Mouse (Mus musculus) urinary bladder, postnatal 25 days (tissue): Measurements from ENCODE around the gene Agmo.

Experiments
- DNase-seq: peaks from one replicate; pipeline ENCODE4 v3.0.0; 2022; ENCODE audit warnings: low spot score

Agmo gene

GRCm38 (mm10) chr12:37241566-37242021 lies at the start of gene Agmo:
Agmo (plus strand) TSS chr12:37241641.
- peak; percentile 9 for DNase-seq

- no peak for DNase-seq
Observed at GRCm38 (mm10) chr12:37231119-37231518, 10.3 kb upstream of the Agmo start.

DNA sequence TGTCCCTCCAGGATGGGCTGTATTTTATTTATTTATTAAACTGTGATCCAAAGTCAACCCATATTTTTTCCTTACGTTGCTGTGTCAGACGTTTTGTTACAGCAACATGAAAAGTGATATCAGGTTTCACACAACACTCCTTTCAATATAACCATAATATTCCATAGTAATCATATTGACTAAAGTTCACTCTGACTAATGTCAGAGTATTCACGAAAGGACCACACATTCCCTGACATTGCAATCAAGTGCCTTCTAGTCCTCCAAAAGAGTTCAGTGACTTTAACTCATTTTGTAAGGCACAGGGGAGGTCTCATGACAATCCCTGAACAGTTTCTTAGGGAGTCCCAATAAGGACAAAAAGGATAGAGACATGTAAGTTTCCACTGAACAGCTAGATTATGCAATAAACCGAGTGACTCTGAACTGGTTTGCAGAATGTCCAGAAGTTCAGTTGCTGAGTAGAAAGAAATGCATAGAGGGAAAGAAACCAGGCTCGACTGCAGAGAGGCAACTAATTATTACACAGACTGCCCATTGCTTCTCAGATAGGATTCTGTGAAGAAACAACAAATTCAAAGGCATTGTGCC lies 371 bp upstream of the Agmo start:
- DNase-seq, result no peak

- no peak for DNase-seq
Observed at GRCm38 (mm10) chr12:37242484-37242883, 1.0 kb downstream of the Agmo start.

DNA sequence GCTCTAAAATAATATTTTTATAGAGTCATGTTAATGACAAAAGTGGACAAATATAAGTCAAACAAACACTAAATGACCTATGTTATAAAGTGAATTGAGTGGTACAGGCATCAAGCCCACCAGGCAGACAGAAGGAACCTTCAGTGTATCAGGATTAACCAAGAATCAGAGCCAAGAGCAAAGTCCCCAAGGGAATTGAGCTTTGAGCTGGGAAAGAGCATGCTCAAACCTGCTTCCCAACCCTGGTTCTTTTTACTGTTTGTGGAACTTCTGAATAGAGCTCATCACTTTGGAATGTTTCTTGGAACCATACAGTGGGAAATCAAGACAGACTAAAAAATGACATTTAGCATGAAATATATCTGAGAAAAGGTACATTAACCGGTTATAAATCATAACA lies 3.4 kb downstream of the Agmo start:
- no peak for DNase-seq

GRCm38 (mm10) chr12:37251688-37252087 lies 10.2 kb downstream of the Agmo start:
- no peak for DNase-seq

- no peak for DNase-seq
Observed at GRCm38 (mm10) chr12:37257099-37257498, 15.7 kb downstream of the Agmo start.

DNA sequence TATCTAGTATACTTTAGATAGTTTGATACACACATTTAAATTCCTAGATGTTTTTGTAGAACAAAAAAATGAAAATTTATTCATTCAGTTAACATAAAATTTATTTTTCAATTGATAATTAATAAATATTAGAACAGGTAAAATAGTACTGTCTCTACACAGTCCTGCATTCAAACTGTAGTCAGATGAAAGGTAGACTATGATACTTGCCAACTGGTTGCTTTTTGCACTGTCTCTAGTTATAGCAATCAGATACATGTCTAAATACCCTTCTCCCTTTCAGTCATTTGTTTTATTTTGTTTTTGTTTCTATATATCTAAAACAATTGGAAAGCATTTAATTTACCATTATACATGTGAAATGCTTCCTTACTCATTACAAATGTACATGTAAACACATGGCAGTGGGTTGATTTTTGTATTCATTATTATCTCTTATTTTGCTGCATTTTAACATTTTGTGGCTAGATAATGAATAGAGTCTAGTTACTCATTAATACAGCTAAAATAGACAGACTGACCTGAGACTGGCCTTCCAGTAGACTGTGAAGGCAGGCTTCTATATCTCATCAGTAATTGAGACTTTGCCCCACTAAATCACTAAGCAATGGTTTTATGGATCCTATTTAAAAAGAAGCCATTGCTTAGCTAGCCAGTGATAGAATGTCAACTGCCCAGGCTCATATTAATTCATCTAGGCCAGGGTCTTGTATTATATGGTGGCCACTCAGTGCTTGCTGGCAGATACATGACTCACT lies 18.5 kb downstream of the Agmo start:
- no peak for DNase-seq

- no peak for DNase-seq
Observed at GRCm38 (mm10) chr12:37263685-37264084, 22.2 kb downstream of the Agmo start.

DNA sequence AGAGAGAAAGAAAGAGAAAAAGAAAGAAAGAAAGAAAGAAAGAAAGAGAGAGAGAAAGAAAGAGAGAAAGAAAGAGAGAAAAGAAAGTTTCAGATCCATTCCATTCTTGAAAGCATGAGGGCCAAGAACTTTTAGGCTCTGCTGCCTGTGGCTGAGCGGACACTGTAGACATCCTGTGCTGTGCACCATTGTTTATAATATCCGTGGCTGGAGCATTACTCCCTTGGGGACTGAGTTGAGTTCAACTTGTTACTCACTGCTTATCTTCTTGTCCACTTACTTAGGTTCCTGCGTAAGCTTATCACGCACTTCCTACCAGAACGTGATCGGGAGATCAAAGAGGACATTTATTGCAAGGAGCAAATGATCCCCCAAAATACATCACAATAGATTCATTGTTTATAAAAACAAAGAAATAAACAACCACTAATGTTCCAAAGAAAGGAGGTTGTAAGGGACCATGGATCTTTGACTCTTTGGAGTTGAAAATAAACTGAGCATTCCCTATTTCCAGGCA lies 27.3 kb downstream of the Agmo start:
- no peak for DNase-seq

- DNase-seq, result no peak
Observed at GRCm38 (mm10) chr12:37272660-37273059, 31.2 kb downstream of the Agmo start.

DNA sequence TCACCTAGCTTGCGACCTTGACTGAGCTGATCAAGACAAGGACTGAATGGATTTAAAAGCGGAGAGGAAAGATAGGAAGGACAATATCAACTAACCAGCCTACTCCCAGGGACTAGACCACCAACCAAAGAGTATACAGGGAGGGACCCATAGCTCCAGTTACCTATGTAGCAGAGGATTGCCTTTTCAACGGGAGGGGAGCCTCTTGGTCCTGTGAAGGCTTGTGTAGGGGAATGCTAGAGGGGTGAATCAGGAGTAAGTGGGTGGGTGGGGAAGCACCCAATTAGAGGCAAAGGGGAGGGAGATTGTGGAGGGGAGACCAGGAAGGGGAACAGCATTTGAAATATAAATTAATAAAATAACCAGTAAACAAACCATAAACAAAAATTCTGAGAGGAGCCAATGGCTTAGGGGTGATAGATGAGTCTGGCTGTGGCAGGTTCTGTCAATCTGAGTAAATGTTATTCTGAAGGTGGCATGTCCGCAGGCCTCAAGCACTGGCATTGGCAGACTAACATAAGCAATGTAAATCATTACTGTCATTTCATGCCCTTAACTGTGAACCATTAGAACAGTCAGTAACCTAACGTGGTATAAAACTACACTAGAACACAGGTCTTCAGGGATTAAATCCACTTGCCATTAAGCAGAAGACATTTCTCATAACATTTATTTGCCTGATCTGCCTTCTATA lies 32.7 kb downstream of the Agmo start:
- DNase-seq, result no peak

DNA sequence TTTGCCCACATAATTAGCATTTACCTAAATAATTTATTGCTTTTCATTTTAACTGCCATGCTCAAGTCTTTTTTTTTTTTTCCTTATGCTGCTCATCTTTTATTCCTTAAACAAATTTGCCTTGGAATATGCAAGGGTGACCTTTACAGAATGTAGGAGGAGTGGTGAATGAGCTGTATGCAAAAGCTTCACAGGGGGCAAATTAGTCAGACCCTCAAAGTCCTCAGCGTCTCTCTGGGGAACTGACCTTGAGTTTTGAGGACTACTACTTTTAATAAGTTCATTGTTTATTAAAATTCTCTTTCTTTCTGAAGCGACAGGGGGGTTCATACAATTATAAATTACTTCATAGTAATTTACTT lies 33.2 kb downstream of the Agmo start:
- no peak for DNase-seq

DNA sequence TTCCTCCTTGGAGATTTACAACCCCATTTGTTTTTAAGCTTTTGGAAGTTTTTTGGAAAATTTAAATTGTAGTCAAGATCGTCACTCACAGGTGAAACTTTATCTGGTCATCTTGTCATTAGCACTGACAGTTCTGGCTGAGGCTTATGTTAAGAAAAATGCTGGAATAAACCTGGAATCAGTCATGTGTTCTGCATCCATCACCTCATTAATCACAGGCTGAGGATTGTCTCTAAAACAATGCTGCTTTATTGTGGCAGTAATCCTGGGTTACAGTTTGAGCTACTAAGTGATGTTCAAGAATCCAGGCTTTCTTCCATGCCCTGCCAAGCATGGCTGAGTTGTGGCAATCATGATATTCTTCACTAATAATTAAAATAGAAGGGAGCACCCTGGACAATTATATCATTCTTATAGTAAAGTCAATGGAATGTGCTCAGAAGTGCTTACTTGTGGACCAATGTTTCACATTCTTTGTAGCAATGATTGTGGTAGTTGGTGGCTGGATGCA lies 65.6 kb downstream of the Agmo start:
- DNase-seq, result no peak

DNA sequence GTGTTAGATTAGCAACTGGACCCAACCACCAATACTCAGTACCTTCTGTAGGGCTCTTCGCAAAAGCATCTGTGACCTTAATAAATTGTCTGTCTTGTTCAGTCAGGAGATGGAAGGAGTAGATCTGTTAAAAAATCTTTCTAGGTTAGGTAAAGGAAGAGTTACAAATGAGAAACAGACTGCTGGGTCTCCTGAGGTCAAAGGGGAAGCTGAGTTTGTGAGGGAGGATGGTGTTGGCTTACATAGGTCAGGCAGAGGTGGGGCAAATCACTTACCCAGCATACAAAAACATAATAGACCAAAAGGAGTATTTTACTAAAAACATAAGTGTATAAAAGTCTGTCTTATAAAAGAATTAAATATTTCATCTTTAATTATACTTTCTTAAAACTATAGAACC lies 69.3 kb downstream of the Agmo start:
- no peak for DNase-seq

DNA sequence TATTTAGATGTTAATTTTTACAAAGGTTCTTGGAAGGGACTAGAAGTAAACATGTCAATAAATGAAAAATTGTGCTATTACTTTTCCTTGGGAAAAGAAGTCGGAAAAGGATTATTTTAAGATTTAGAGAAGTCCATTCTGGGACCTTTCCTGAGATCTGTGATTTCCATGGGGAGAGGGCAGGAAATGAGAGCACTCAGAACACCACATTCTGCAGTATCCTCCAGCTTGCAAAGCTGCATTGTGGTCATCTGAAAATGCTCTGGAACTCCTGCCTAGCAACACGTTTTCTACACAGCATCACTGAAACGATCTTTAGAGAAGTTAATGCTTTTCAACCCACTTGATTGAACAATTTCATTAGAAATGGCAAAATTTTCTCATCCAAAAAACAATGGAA lies 81.4 kb downstream of the Agmo start:
- DNase-seq, result no peak

- no peak for DNase-seq
Observed at GRCm38 (mm10) chr12:37334987-37335386, 93.5 kb downstream of the Agmo start.

- no peak for DNase-seq
Observed at GRCm38 (mm10) chr12:37344225-37344624, 102.8 kb downstream of the Agmo start.

GRCm38 (mm10) chr12:37345696-37346095 lies 104.3 kb downstream of the Agmo start:
- DNase-seq, result no peak

GRCm38 (mm10) chr12:37392316-37392715 lies 150.9 kb downstream of the Agmo start:
- DNase-seq, result no peak

GRCm38 (mm10) chr12:37402541-37402940 lies 161.1 kb downstream of the Agmo start:
- DNase-seq, result no peak

DNA sequence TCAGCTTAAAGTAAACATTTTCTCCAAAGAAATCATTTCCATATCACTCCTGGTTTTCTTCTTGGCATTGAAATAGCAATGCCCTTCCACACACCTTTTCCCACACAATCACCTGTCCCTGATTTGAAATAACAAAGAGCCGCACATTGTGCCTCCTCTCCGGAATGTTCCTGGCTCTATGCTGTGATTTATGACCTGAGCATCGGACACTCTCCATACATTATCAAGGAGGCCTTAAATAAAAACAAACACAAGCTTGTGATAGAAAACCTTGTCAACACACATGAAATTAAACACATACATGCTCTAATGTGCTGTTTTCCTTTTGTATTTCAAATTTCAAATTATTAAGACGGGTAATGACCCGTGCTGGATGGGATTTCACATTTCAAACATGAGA lies 184.9 kb downstream of the Agmo start:
- DNase-seq, result no peak

DNA sequence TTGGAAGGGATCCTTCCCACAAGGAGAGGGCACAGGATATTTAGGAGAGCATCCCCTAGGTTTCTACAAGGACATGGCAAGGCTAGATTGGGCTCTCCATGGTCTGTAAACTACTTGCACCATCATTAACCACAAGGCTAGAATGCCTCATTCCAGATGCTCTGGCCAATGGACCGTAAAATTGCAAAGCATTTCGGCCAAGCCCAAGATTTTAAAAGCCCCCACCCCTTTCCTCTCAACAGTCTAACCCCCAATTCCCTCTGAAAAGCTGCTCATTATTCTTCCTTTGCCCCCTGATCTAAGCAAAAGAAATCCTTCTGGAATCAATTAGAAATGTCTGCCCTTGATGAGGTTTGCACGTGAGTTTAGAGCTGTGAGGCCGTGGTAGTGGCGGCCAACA lies 185.3 kb downstream of the Agmo start:
- no peak for DNase-seq
